Mouse (Mus musculus) heart, postnatal 0 days (tissue): ENCODE measurements around the gene Cblc.

Experiments used
- CTCF ChIP-seq: IDR thresholded peaks from 2 replicates; pipeline ENCODE4 v1.5.1; 2016; ENCODE audit warnings: antibody characterized with exemption, control low read depth, low read depth
- EP300 ChIP-seq: IDR thresholded peaks from 2 replicates; pipeline ENCODE4 v1.6.1; 2016; ENCODE audit warnings: antibody characterized with exemption, low read depth

DNA sequence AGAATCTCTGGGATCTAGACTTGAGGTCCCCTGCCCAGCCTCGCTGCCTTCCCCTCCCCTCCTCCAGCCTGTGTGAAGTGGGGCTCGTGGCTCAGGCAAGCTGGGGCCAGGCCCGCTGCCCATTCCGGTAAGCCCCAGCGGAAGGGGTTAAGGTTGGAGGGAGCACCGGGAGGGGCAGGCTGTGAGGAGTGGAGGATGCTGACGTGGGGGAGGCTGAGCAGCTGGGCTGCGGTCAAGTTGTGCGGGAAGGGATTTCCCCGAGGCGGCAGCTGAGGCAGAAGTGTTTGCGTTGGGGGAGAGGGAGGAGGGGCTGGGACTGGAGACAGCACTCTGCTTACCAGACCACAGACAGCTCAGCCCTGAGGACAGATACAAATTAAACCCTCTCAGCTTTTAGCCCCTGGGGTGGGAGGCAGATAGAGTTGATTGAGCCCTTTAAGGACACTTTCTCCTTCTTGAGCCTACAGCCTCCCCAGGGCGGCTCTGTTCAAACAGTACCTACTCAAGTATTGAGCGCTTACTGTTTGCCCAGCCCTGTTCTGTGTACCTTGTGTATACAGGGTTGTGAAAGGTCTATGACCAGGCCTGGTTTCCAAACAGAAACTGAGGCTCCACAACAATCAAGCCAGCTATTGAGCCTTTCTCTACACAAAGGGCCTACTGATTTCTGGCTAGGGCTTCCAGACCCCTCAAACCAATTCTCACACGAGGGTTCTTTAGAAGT lies 20.9 kb upstream of the Cblc start:
- TF ChIP-seq EP300 (no peak), CTCF (no peak)
